Mouse (Mus musculus) kidney, embryonic 15.5 days (tissue): Measurements from ENCODE around the gene Lgals12. TPM values are rescaled to one million over a fixed set of nuclear protein-coding genes. Genes with fewer than 3 reads are reported as not detected.

Source experiments
- ATAC-seq: fragments of 200-750 bp; cut with Nextera tagmentation; replicated peaks from 2 replicates; pipeline ENCODE4 v1.8.0; 2017; ENCODE audit warnings: moderate TSS enrichment; ENCODE audit not compliant: low FRiP score
- H3K27ac ChIP-seq: fragments of 300-500 bp; sonication (generic); 2 replicates; pipeline ENCODE4 v1.5.1; 2015; ENCODE audit warnings: mild to moderate bottlenecking, inconsistent platforms
- H3K27me3 ChIP-seq: fragments of 300-500 bp; sonication (generic); 2 replicates; pipeline ENCODE4 v1.6.1; 2015; ENCODE audit warnings: inconsistent platforms
- H3K36me3 ChIP-seq: fragments of 300-500 bp; sonication (generic); 2 replicates; pipeline ENCODE4 v1.6.1; 2015; ENCODE audit warnings: inconsistent platforms
- H3K4me1 ChIP-seq: fragments of 300-500 bp; sonication (generic); 2 replicates; pipeline ENCODE4 v1.6.1; 2015; ENCODE audit warnings: inconsistent platforms
- H3K4me2 ChIP-seq: fragments of 300-500 bp; sonication (generic); 2 replicates; pipeline ENCODE4 v1.6.1; 2015; ENCODE audit warnings: moderate library complexity, mild to moderate bottlenecking, inconsistent platforms
- H3K4me3 ChIP-seq: fragments of 300-500 bp; sonication (generic); replicated peaks from 2 replicates; pipeline ENCODE4 v1.5.1; 2015; ENCODE audit warnings: mild to moderate bottlenecking, inconsistent platforms
- H3K9ac ChIP-seq: fragments of 300-500 bp; sonication (generic); 2 replicates; pipeline ENCODE4 v1.6.1; 2015; ENCODE audit warnings: mild to moderate bottlenecking, inconsistent platforms
- H3K9me3 ChIP-seq: fragments of 300-500 bp; sonication (generic); replicated peaks from 2 replicates; pipeline ENCODE4 v1.6.1; 2016; ENCODE audit warnings: inconsistent platforms
- WGBS: fragments of 180-500 bp; shearing (Covaris S2); methylation state at CpG from one replicate; pipeline ENCODE4 v1.1.7; 2015; ENCODE audit warnings: mixed read lengths; 5-methylcytosine and 5-hydroxymethylcytosine counted together
- polyA plus RNA-seq: library from polyadenylated mRNA; unstranded; fragments of >200 nt; fragmentation: Nextera tagmentation; extraction: Ambion mirVana; gene quantifications from 2 replicates; pipeline ENCODE4 v1.2.1, GENCODE M21; 2015

Lgals12 gene
- polyA plus RNA-seq, 1 experiment from 2014 or later: 2.1 TPM

GRCm38 (mm10) chr19:7581042-7581441 lies 26.0 kb downstream of the Lgals12 start:
- Histone ChIP-seq H3K4me3 (no peak overlapping the region), H3K27me3 (no peaks in the 10 kb centered on the region), H3K27ac (no peak overlapping the region), H3K4me2 (no peak overlapping the region), H3K9ac (no peak overlapping the region), H3K9me3 (no peaks in the 10 kb centered on the region), H3K4me1 (no peaks in the 10 kb centered on the region), H3K36me3 (no peaks in the 10 kb centered on the region)
- ATAC-seq: no peak
- WGBS: 42% methylated on average over 5 of the region's 5 CpGs

DNA sequence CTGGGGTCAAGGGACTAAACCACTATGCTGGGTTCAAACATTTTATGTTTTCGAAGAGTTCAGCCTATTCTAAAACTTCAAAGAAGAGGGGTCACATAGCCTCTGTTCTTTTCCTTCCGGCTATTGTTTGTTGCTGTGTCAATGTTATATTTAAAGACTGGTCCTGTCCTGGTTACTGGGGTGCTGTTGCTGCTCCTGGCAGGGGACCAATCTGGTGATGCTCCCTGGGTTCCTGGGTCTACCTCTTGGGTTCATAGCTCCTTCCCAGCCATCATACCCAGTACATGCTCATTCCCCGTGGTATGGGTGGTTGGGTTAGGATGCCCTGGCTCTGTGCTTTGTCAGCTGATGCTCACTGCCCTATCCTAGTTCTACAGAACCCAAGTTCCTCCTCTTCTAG lies 29.3 kb downstream of the Lgals12 start:
- 74% methylated on average over 3 of the region's 3 CpGs for WGBS
- Histone ChIP-seq H3K4me1 (no peaks in the 10 kb centered on the region), H3K9me3 (no peaks in the 10 kb centered on the region), H3K27ac (no peak overlapping the region), H3K4me2 (no peak overlapping the region), H3K9ac (no peak overlapping the region), H3K36me3 (no peaks in the 10 kb centered on the region), H3K27me3 (no peaks in the 10 kb centered on the region), H3K4me3 (no peak overlapping the region)
- ATAC-seq: no peak

DNA sequence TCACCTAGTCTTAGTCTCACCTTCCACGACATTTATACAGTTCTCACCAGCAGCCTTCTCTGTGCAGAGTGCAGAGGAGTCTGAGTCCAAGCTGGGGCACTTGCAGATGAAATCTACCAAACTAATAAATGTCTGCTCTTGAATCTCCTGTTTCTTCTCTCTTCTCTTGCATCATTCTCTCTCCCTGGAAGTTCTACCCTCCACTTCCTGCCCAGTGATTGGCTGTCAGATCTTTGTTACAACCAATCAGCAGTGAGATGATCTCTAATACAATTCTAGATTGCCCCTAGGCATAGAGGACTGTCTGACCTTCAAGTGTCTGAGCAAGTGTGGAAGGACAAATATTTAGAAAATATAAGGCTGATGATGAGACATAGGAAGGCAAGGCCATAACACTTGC lies 30.8 kb downstream of the Lgals12 start:
- no peaks in the 10 kb centered on the region for H3K36me3 ChIP-seq
- no peaks in the 10 kb centered on the region for H3K9me3 ChIP-seq
- H3K4me2 ChIP-seq: no peak overlapping the region
- H3K4me3 ChIP-seq: no peak overlapping the region
- H3K9ac ChIP-seq: no peak overlapping the region
- no peaks in the 10 kb centered on the region for H3K27me3 ChIP-seq
- no peak overlapping the region for H3K27ac ChIP-seq
- WGBS: 88% methylated on average over 1 of the region's 1 CpGs
- ATAC-seq: no peak
- H3K4me1 ChIP-seq: no peaks in the 10 kb centered on the region

DNA sequence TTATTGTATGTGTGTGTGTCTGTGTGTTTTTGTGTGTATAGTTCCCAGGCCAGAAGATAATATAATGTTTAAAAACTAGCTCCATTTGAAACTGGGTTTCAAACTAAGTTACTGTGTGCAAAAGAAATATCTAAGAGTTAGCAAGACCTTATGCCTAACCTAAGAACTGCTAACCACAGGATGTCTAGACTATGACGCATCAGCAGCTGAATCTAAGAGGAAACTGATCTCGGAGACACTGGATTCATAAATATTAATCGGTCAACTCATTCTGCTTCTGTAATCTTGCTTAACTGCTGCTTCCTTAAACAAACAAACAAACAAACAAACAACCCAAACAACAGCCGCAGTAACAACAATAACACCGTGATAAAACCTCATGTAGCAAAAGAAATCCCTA lies 37.3 kb downstream of the Lgals12 start:
- ATAC-seq: no peak
- 81% methylated on average over 5 of the region's 5 CpGs for WGBS

GRCm38 (mm10) chr19:7568364-7568763 lies 38.6 kb downstream of the Lgals12 start:
- no peak overlapping the region for H3K27ac ChIP-seq
- ATAC-seq: no peak; the same call in 1 of the 2 replicates
- 15% methylated on average over 3 of the region's 3 CpGs for WGBS
- no peaks in the 10 kb centered on the region for H3K36me3 ChIP-seq
- H3K4me1 ChIP-seq: peaks cover 8% of the 10 kb centered on the region
- no peaks in the 10 kb centered on the region for H3K27me3 ChIP-seq
- no peaks in the 10 kb centered on the region for H3K9me3 ChIP-seq
- no peak overlapping the region for H3K4me3 ChIP-seq
- no peak overlapping the region for H3K9ac ChIP-seq
- H3K4me2 ChIP-seq: no peak overlapping the region

More for the DNA sequence above, 37.3 kb downstream of the Lgals12 start:
- Histone ChIP-seq H3K9ac (no peak overlapping the region), H3K4me2 (no peak overlapping the region), H3K27me3 (no peaks in the 10 kb centered on the region), H3K4me1 (peaks cover 8% of the 10 kb centered on the region), H3K27ac (no peak overlapping the region), H3K4me3 (no peak overlapping the region), H3K36me3 (no peaks in the 10 kb centered on the region), H3K9me3 (no peaks in the 10 kb centered on the region)

DNA sequence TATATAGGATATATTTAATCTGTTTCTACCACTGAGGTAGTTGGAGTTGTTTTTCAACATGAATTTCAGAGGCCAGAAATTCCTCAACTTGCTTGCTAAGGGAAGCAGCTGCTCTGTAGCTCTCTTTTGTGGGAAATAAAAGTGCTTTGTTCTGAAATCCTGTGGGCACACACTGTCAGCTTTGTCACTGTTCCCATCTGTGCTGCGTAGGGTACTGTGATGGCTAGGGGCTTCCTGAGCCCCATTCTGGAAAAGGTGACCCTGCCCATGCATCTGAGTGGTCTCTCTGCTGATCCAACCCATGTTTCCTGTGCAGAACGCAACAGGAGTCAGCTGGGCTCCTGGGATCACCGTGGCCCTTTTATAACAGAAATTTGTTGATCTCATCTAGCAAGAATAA lies 40.2 kb downstream of the Lgals12 start:
- Histone ChIP-seq H3K4me2 (no peak overlapping the region), H3K36me3 (no peaks in the 10 kb centered on the region), H3K27me3 (no peaks in the 10 kb centered on the region), H3K9ac (no peak overlapping the region), H3K9me3 (no peaks in the 10 kb centered on the region), H3K27ac (no peak overlapping the region), H3K4me1 (peaks cover 8% of the 10 kb centered on the region), H3K4me3 (no peak overlapping the region)
- ATAC-seq: no peak
- WGBS: 81% methylated on average over 3 of the region's 3 CpGs

DNA sequence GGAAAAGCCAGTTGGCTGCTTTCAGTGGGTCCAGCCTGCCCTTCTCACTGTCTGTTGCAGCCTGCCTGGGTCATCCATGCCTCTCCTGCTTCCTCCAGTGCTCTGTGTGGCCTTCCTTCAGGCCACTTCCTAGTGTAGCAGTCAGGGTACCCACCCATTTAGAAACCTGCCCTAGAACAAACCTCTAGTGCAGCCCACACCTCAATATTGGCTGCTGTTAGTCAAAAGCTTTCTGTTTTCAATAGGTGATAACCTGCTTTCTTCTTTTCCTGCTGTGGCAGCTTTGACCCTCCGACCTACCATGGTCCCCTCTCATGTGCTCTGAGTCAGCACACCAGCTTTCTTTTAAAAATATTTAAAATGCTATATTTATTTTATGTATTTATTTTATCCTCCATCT lies 42.5 kb downstream of the Lgals12 start:
- H3K9me3 ChIP-seq: no peaks in the 10 kb centered on the region
- no peak overlapping the region for H3K9ac ChIP-seq
- WGBS: 92% methylated on average over 1 of the region's 1 CpGs
- H3K27me3 ChIP-seq: no peaks in the 10 kb centered on the region
- H3K4me1 ChIP-seq: peaks cover 8% of the 10 kb centered on the region
- ATAC-seq: no peak
- H3K4me2 ChIP-seq: no peak overlapping the region
- H3K36me3 ChIP-seq: no peaks in the 10 kb centered on the region
- H3K4me3 ChIP-seq: no peak overlapping the region
- H3K27ac ChIP-seq: no peak overlapping the region

- H3K27me3 ChIP-seq: no peaks in the 10 kb centered on the region
- no peak overlapping the region for H3K4me2 ChIP-seq
- H3K9me3 ChIP-seq: no peaks in the 10 kb centered on the region
- WGBS: 89% methylated on average over 2 of the region's 2 CpGs
- H3K4me1 ChIP-seq: peaks cover 6% of the 10 kb centered on the region
- ATAC-seq: no peak
- no peaks in the 10 kb centered on the region for H3K36me3 ChIP-seq
- H3K27ac ChIP-seq: no peak overlapping the region
- H3K4me3 ChIP-seq: no peak overlapping the region
- H3K9ac ChIP-seq: no peak overlapping the region
These were observed 43.3 kb downstream of the Lgals12 start for GRCm38 (mm10) chr19:7563676-7564075.

DNA sequence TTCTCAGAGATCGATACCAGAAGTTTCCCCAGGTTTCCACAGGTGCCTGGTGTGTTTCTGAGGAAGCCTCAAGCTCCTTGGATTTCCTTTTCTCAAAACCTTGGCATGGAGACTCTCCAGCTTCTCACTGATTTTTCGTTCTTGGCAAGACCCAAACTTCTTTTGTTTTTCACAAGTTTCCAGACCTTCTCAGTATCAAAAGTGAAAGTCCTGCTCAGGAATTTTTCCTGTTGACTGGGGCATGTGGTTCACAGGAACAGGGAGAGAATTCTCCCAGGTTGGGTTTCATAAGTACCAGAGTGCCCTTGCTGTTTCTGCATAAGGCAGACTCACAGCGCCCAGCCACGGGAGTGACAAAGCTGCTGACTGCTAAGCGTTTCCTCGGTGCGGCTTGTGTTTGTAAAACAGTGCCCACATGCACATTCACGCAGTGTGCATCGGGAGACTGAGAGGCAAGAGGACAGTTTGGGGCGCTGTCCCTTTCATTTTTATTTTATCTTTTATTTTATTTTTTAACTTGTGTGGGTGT lies 44.3 kb downstream of the Lgals12 start:
- H3K4me3 ChIP-seq: no peak overlapping the region
- no peak overlapping the region for H3K27ac ChIP-seq
- H3K4me2 ChIP-seq: no peak overlapping the region
- H3K27me3 ChIP-seq: no peaks in the 10 kb centered on the region
- 81% methylated on average over 10 of the region's 10 CpGs for WGBS
- ATAC-seq: no peak
- H3K9ac ChIP-seq: no peak overlapping the region
- H3K36me3 ChIP-seq: no peaks in the 10 kb centered on the region
- H3K4me1 ChIP-seq: peaks cover 7% of the 10 kb centered on the region
- no peaks in the 10 kb centered on the region for H3K9me3 ChIP-seq

DNA sequence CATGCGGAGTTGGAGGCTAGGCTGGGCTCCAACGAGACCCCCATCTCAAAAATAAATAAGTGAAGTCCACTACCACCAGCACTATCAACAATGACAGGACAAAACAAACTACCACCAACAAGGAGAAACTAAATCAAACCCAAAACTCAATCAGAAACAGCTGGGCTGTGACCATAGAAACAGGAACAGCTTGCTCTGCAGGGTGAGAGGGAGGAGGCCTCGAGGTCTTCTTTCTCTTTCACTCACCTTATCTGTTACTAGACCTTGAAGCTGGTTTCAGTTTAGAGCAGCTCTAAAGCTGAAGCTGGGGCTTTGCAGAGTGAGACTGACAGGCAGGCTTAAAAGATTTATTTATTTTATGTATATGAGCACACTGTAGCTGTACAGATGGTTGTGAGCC lies 45.5 kb downstream of the Lgals12 start:
- no peak overlapping the region for H3K4me3 ChIP-seq
- no peaks in the 10 kb centered on the region for H3K27me3 ChIP-seq
- H3K9me3 ChIP-seq: no peaks in the 10 kb centered on the region
- WGBS: 61% methylated on average over 3 of the region's 3 CpGs
- H3K9ac ChIP-seq: no peak overlapping the region
- no peaks in the 10 kb centered on the region for H3K36me3 ChIP-seq
- no peak for ATAC-seq
- no peak overlapping the region for H3K4me2 ChIP-seq
- no peak overlapping the region for H3K27ac ChIP-seq
- H3K4me1 ChIP-seq: peaks cover 12% of the 10 kb centered on the region

- WGBS: 53% methylated on average over 4 of the region's 4 CpGs
- Histone ChIP-seq H3K9me3 (no peaks in the 10 kb centered on the region), H3K9ac (no peak overlapping the region), H3K4me2 (no peak overlapping the region), H3K27ac (no peak overlapping the region), H3K36me3 (no peaks in the 10 kb centered on the region), H3K4me3 (no peak overlapping the region), H3K27me3 (no peaks in the 10 kb centered on the region), H3K4me1 (peaks cover 12% of the 10 kb centered on the region)
- no peak for ATAC-seq
These were observed 47.0 kb downstream of the Lgals12 start for GRCm38 (mm10) chr19:7559986-7560385.

GRCm38 (mm10) chr19:7558675-7559074 lies 48.3 kb downstream of the Lgals12 start:
- H3K4me1 ChIP-seq: peaks cover 12% of the 10 kb centered on the region
- no peak overlapping the region for H3K4me3 ChIP-seq
- ATAC-seq: no peak
- H3K27ac ChIP-seq: no peak overlapping the region
- peak overlapping the region; percentile 79; the same call in 1 of the 2 replicates for H3K4me2 ChIP-seq
- no peaks in the 10 kb centered on the region for H3K9me3 ChIP-seq
- 72% methylated on average over 4 of the region's 4 CpGs for WGBS
- no peaks in the 10 kb centered on the region for H3K36me3 ChIP-seq
- H3K9ac ChIP-seq: no peak overlapping the region
- no peaks in the 10 kb centered on the region for H3K27me3 ChIP-seq

DNA sequence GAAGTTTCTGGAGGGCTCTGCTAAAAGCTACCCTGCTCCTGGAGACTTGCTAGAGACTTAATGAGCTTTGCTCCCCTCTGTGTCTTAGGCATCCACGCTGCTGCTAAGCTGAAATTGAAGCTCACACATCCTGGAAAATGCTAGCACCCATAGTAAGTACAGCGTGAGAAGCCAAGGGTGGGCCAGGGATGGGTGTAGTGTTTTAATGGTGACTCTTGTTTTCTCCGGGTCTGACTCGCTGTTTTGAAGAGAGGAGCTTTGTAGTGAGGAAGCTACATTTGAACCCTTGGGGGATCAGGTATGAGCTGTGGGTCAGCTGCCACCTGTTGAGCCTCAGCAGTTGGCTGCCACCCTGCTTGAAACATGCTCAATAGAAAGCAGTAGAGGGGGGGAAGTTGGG lies 49.1 kb downstream of the Lgals12 start:
- Histone ChIP-seq H3K27ac (no peak overlapping the region), H3K9ac (peak overlapping the region; percentile 47), H3K9me3 (no peaks in the 10 kb centered on the region), H3K4me3 (peak overlapping the region; percentile 54), H3K4me1 (peaks cover 12% of the 10 kb centered on the region), H3K27me3 (no peaks in the 10 kb centered on the region), H3K36me3 (no peaks in the 10 kb centered on the region), H3K4me2 (peak overlapping the region; percentile 79)
- ATAC-seq: peak; percentile 43; the same call in 1 of the 2 replicates
- WGBS: 11% methylated on average over 4 of the region's 4 CpGs
